In genomic region chr16:57550088-57550487, GRCm38 (mm10) we compare ENCODE assay signal across 7 mouse cellular contexts. TPM values are rescaled to one million over a fixed set of nuclear protein-coding genes. Genes with fewer than 3 reads are reported as not detected.
DNase-seq lines count a peak whose midpoint lies in the region; ATAC-seq and TF ChIP-seq lines count a peak whose summit lies in the region.

No protein-coding gene starts in this region.

- H3K4me3 ChIP-seq in lung, embryonic 16.5 days (ENCODE audit: low read length): peak overlapping the region; percentile 83
- H3K4me3 ChIP-seq in embryonic facial prominence, embryonic 15.5 days (replicated peaks): peak overlapping the region; percentile 77
- peak overlapping the region; percentile 55 for H3K4me3 ChIP-seq in limb, embryonic 11.5 days (ENCODE audit: low read depth, low read length)
- H3K4me3 ChIP-seq in small intestine, adult 2 months (ENCODE audit: low read depth, low read length): no peak overlapping the region

- WGBS in lung, embryonic 16.5 days: 37% methylated on average over 3 of the region's 3 CpGs
- 27% methylated on average over 3 of the region's 3 CpGs for WGBS in embryonic facial prominence, embryonic 15.5 days
- 49% methylated on average over 3 of the region's 3 CpGs for WGBS in limb, embryonic 11.5 days
- 10% methylated on average over 3 of the region's 3 CpGs for WGBS in small intestine, adult 2 months

- no peaks in the 10 kb centered on the region for H3K27me3 ChIP-seq in lung, embryonic 16.5 days (ENCODE audit: control insufficient read depth, insufficient read depth, low read depth, low read length)
- H3K27me3 ChIP-seq in embryonic facial prominence, embryonic 15.5 days: no peaks in the 10 kb centered on the region
- H3K27me3 ChIP-seq in limb, embryonic 11.5 days (ENCODE audit: control insufficient read depth, insufficient read depth, low read length): no peaks in the 10 kb centered on the region
- H3K27me3 ChIP-seq in small intestine, adult 2 months (ENCODE audit: control insufficient read depth, insufficient read depth, low read length): no peaks in the 10 kb centered on the region

- H3K9ac ChIP-seq in lung, embryonic 16.5 days (ENCODE audit: low read length): peak overlapping the region; percentile 62
- H3K9ac ChIP-seq in embryonic facial prominence, embryonic 15.5 days: no peak overlapping the region
- H3K9ac ChIP-seq in limb, embryonic 11.5 days (ENCODE audit: low read length): no peak overlapping the region

- H3K4me1 ChIP-seq in lung, embryonic 16.5 days (replicated peaks; ENCODE audit: control insufficient read depth, insufficient read depth, low read length): peaks cover 5% of the 10 kb centered on the region
- peaks cover 15% of the 10 kb centered on the region; the same call in 1 of the 2 replicates for H3K4me1 ChIP-seq in embryonic facial prominence, embryonic 15.5 days
- peaks cover 3% of the 10 kb centered on the region; the same call in 1 of the 2 replicates for H3K4me1 ChIP-seq in limb, embryonic 11.5 days (ENCODE audit: control insufficient read depth, insufficient read depth, low read length)
- peaks cover 11% of the 10 kb centered on the region for H3K4me1 ChIP-seq in small intestine, adult 2 months (ENCODE audit: control insufficient read depth, insufficient read depth, insufficient read length, low read length)

- DNase-seq in lung, postnatal 10 days: no peak
- DNase-seq in limb, embryonic 11.5 days (ENCODE audit: low spot score): no peak
- DNase-seq in urinary bladder, postnatal 25 days (ENCODE audit: low spot score): no peak
- DNase-seq in thymus, postnatal 0 days (ENCODE audit: low spot score): no peak

- no peak for TF ChIP-seq POLR2A in small intestine, adult 2 months (IDR thresholded peaks at IDR 0.05; ENCODE audit: low read depth, low read length)

- H3K36me3 ChIP-seq in lung, embryonic 16.5 days (ENCODE audit: control insufficient read depth, insufficient read depth, low read length): no peaks in the 10 kb centered on the region
- no peaks in the 10 kb centered on the region for H3K36me3 ChIP-seq in embryonic facial prominence, embryonic 15.5 days
- H3K36me3 ChIP-seq in limb, embryonic 11.5 days (ENCODE audit: control insufficient read depth, insufficient read depth, low read length): no peaks in the 10 kb centered on the region
- peaks cover 1% of the 10 kb centered on the region; the same call in 1 of the 2 replicates for H3K36me3 ChIP-seq in small intestine, adult 2 months (ENCODE audit: control insufficient read depth, insufficient read depth, low read length)

- TF ChIP-seq CTCF in small intestine, adult 2 months (IDR thresholded peaks at IDR 0.05; ENCODE audit: extremely low read depth, insufficient read length, insufficient replicate concordance, low read depth, low read length): no peak

- no peak for ATAC-seq in lung, embryonic 16.5 days (ENCODE audit: low read depth)
- no peak for ATAC-seq in embryonic facial prominence, embryonic 15.5 days (ENCODE audit: insufficient number of reproducible peaks, low FRiP score, low TSS enrichment, low read depth)
- ATAC-seq in limb, embryonic 11.5 days (ENCODE audit: insufficient number of reproducible peaks, low FRiP score, low TSS enrichment, low read depth): no peak

- no peaks in the 10 kb centered on the region for H3K9me3 ChIP-seq in lung, embryonic 16.5 days (ENCODE audit: control insufficient read depth, low read length)
- H3K9me3 ChIP-seq in embryonic facial prominence, embryonic 15.5 days (replicated peaks): no peaks in the 10 kb centered on the region
- H3K9me3 ChIP-seq in limb, embryonic 11.5 days (ENCODE audit: control insufficient read depth, low read length): no peaks in the 10 kb centered on the region

- no peak overlapping the region for H3K27ac ChIP-seq in lung, embryonic 16.5 days (ENCODE audit: low read length)
- H3K27ac ChIP-seq in embryonic facial prominence, embryonic 15.5 days (replicated peaks): 0 out of 2 replicates have a peak overlapping the region, but pooled peaks have one; percentile 48
- no peak overlapping the region for H3K27ac ChIP-seq in limb, embryonic 11.5 days (replicated peaks; ENCODE audit: low read depth, low read length)
- peak overlapping the region; percentile 30; the same call in 1 of the 2 replicates for H3K27ac ChIP-seq in small intestine, adult 2 months (ENCODE audit: insufficient read depth, low read depth, low read length)

- H3K4me2 ChIP-seq in lung, embryonic 16.5 days (ENCODE audit: low read depth, low read length): peak overlapping the region; percentile 94
- peak overlapping the region; percentile 86 for H3K4me2 ChIP-seq in embryonic facial prominence, embryonic 15.5 days (replicated peaks)
- peak overlapping the region; percentile 69 for H3K4me2 ChIP-seq in limb, embryonic 11.5 days (ENCODE audit: low read depth, severe bottlenecking)

RNA-seq across cellular contexts. Expression of gene Cmss1, which starts 56.6 kb away (rescaled TPM):
- 48.5 and 51.0 TPM in 2 replicates for polyA plus RNA-seq in lung, embryonic 16.5 days (2015; fragmentation: Nextera tagmentation; extraction: Ambion mirVana)
- polyA plus RNA-seq in embryonic facial prominence, embryonic 15.5 days (2015; fragmentation: Nextera tagmentation; extraction: Ambion mirVana): 43.2 and 48.3 TPM in 2 replicates
- polyA plus RNA-seq in limb, embryonic 11.5 days (2014; fragmentation: Nextera tagmentation; extraction: Ambion mirVana): 54.7 and 58.3 TPM in 2 replicates
- polyA plus RNA-seq in small intestine, adult 2 months (2012; rRNA removed): 1.7 and 2.6 TPM in 2 replicates
- polyA plus RNA-seq in thymus, postnatal 0 days (2015; fragmentation: Nextera tagmentation; extraction: Ambion mirVana): 52.1 and 55.4 TPM in 2 replicates

Comparison
In these comparisons a context has a peak if more than half of its experiments do, and no peak if none do; other contexts are left out.
1. H3K27ac ChIP-seq: peak in embryonic facial prominence, embryonic 15.5 days (single experiment) and small intestine, adult 2 months (single experiment); none in lung, embryonic 16.5 days (single experiment) and limb, embryonic 11.5 days (single experiment).
2. RNA of gene Cmss1, which starts 56.6 kb away (polyA plus RNA-seq): 54.7 to 58.3 TPM in limb, embryonic 11.5 days, 52.1 to 55.4 TPM in thymus, postnatal 0 days, 48.5 to 51.0 TPM in lung, embryonic 16.5 days and 43.2 to 48.3 TPM in embryonic facial prominence, embryonic 15.5 days; 1.7 to 2.6 TPM in small intestine, adult 2 months; every median in the first group is over 10 times any median in the second.
3. Peak in every context shown above with its lines, with median percentiles within 50 percentile points of each other: H3K4me2 ChIP-seq.